Mouse (Mus musculus): ENCODE measurements at regions not wholly inside any gene's neighbourhood (a gene's known extent, or its start where the extent isn't known, plus 50 kb on each side); places are given as distances from the start of the nearest gene placed in this dataset.
A peak's percentile ranks its signal among the peaks of the same experiment; 100 is the strongest.

DNA sequence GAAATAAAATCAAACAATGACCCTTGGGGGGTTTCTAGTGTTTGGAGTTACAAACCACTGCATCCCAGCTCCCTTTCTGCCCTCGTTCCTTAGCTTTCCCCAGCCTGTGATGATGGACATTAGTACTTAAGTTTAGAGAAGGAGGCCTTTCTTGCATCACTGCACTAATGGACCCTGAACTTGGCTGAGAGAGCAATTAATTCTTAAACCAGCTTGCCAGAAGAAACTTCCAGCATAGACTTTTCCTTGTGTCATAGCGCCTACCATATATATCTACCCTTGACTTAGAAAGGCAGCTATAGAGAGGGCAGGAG lies 303.9 kb upstream of the Sel1l start:
- no peak for DNase-seq (ENCODE audit: low spot score in 2 of 2)

DNA sequence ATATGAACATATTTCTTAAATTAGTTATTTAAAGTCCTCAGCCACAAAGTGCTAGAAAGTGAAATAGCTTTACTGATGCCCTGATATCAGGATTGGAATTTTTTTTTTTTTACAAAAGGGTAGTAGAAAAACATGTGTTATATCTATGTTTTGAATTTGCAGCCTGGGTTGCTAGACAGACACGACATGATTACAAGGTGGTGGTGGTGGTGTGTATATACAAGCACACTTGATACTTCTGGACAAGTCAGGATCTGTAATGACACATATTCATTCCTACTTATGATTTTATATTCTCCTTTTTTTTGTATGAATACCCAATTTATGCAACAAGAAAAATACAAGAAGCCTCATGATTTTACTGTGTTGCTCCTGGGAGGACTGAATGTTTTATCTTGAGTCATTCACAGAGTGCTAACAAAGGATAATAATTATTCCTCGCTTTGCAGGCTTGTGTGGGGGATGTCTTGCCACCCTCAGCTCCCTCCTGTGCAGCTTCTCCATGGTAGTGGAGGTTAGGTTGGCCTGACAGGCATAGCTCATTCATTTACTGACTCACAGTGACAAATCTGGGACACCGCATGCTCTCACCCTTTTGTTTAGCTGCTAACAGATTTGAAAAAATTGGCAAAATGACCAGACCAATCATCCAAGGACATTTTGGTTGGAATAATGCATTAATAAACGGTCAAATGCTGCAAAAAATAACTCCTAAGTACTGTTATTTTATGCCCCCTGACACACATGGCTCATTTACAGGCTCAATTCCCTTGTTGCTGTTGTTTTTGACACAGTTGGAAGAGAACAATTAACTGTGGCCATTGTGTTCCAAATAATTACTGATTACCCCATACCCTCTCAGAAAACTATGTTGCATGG lies 303.3 kb upstream of the Sel1l start:
- DNase-seq (ENCODE audit: low spot score in 2 of 2), result peak in 1 of 2 experiments; percentile 39

DNA sequence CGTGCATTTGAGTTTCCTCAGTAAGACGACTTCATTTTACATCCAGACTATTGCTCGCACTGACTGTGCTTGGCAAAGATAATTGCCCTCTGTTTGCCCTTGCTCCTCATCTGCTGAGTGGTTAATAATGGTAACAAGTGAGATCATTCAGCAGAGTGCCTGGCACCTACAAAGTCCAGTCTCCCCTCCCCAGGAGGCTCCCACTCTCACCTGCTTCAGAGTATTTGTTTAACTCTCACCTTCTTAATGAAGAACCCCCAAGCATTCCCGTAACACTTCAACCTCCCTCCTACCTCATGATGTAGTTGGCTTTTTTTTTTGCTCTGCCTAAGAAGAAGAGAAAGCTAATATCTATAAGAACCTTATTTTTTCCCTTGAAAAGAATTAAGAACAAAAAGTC lies 288.6 kb upstream of the Sel1l start:
- no peak for DNase-seq (ENCODE audit: low spot score in 2 of 2)

DNA sequence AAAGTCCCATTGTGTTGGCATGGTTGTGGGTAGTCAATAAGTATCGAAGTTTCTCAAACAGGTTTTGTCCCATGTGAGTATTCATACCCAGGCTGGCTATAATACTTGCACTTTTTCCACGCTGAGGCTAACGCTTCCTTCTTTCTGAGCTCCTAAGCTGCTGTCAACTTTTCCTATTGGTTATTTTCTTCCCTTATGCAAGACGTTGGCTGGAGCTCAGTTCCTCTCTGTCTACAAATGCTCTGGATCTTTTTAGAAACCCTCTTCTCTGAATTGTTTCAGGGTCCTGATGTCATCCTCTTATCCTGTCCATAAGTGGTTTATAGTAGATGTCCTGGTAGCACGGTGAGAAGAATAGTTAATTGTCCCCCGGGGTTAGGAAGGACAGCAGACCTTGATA lies 278.7 kb upstream of the Sel1l start:
- no peak for DNase-seq (ENCODE audit: low spot score in 2 of 2)

DNA sequence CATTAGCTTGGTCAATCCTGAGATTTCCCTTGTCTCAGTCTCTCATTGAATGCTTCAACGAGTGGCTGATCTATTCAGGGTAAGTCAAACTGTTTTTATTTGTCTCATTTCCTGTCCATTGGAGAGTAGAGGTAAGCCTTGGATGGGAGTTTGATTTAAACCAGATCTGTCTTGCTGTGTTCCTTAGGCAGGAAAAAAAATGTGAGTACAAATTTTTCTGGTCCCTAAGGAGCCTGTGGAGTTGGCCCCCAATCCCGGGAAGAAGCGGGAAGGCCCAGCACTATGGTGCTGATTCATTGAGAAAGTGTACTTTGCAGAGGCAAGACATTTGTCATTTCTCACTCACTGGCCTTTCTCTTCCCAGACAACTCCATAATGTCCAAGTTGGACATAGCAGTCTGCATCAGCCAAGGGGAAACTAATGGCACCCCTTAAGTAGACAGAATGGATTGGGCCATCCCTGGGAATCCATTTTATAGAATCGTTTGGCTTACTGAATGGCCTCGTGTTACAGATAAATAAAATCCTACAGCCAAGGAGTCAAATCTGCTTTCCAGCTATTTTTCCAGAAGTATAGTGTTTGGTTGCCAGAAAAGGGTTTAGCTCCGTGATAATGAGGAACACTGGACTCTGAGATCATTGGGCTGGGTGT lies 271.3 kb upstream of the Sel1l start:
- no peak for DNase-seq (ENCODE audit: low spot score in 2 of 2)

DNA sequence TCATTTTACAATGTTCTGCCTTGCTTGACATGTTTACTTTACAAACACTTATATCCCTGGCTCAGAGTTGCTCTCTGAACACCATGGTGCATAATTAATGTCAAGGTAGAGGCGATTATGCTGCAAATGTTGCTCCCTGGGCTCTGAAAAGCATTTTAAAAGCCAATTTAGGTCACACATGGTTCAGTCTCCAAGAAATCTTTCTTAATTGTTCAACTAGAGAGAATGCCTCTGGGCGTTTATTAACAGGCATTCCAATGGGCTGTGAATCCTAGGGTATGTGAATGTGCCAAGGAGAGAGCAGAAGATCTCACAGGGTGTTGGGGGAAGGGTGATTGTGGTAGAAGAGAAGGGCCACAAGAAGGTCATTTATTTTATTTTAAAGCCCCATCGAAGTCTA lies 260.7 kb upstream of the Sel1l start:
- no peak for DNase-seq (ENCODE audit: low spot score in 2 of 2)

DNA sequence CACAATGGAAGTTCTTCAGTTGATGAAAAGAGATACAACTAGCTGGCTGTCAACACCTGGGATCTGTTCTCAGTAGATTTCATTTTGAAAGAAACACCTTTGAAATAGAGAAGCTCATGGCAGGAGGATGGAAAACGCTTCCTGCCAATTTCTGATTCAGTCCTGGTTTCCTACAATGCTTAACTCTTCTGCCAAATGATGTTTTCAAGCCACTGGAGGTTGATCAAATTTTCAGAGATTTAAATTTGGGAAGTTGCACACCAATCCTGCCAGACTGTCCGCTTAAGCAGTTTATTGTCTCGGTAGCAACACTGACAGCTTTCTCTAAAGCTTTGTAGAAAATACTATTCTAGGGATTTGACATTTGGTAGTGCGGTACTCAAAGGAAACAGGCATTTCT lies 251.1 kb upstream of the Sel1l start:
- DNase-seq (ENCODE audit: low spot score in 2 of 2), result no peak

DNA sequence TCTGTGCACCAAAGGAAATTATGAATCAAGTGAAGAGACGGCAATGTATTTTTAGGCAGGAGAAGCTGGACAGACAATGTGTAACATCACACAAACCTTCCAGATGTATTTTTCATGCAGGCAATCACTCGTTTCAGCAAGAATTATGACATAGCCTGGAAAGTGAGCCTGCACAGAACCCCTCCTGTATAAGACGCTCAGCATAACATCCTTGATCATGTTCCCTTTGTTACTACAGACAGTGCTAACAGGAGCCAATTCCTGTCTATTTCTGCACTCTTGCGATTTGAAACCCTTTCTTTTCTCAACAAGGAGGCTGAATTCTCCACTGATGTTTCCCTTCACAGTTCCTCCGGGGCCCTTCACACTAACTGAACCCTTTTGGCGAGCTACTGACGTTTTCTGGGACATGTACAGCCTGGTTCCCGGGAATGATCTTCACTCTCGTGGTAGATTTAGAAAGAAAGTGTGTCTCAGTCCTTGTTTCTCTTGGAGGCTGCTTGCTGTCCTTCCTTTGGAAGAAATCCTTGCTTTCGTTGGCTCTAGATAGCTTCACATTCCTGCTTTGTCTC lies 243.9 kb upstream of the Sel1l start:
- DNase-seq (ENCODE audit: low spot score in 2 of 2), result no peak

DNA sequence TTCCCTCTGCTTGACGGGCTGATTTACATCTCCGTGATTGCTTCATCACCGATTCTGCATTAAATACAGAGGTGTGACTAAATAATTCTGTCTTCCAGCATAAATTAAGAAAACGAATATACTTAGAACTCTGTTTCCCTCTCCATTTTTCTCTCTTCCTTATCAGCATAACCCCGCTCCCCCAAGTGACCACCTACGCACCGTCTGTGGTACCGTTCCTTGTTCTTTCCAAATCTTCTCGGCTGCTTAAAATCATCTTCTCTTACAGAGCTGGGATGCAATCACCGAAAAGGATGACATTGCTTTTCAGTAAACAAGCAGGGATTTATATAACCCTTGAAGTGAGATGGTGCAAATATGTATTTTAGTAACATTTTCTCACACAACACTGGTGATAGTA lies 224.3 kb upstream of the Sel1l start:
- DNase-seq (ENCODE audit: low spot score in 2 of 2), result peak; percentile 64 to 78

DNA sequence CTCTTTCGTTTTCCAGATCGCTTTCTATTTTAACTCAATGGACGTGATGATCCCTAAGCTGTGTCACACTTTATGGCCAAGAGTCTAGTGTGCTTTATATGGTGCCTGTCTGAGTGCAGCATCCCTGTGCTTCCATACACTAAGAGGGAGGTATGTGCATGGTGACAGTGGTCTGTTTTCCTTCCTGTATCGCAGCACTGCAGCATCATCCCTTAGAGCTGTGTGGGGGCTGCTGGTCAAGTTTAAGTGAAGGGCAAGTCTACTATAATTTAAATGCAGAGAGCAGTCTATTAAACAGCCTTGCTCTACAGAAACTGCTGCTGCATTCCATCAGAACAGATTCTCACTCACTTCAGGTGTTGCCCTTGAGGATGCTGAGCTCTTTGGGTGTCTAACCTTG lies 213.8 kb upstream of the Sel1l start:
- DNase-seq (ENCODE audit: low spot score in 2 of 2), result no peak

DNA sequence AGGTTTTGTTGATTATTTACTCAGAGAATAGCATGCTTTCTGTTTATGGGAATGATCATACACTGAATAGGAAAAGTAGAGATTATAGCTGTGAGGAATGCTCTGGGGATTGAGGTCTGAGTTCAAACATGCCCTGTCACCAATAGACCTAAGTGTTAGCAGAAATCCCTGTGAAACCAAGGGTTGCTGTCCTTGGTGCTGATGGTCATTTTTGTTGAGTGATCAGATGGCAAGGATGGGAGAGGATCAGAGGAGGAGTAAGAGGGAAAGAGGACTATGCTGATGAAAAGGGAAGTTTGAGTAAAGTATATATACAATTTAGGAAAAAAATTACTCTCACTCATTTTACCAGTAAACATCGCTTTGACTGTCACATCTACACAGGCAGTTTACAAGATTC lies 191.5 kb upstream of the Sel1l start:
- DNase-seq (ENCODE audit: low spot score in 2 of 2), result no peak

DNA sequence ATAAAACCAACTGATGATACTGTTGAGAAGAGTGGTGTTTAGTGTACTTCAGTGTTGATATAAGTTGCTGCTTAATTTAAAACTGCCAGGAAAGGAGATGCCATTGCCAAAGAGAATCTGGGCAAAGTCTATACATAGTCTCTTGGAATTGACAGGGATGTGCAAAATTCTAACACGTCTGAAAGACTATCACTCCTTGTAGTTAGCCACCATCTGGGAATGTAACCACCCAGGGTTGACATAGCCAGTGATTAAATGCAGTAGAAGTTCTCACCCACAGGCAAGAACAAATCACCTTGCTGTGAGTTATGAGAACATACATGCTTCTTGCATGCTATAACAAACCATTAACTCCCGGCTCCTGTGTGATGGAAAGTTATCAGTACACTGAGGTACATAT lies 180.2 kb upstream of the Sel1l start:
- DNase-seq (ENCODE audit: low spot score in 2 of 2), result no peak

DNA sequence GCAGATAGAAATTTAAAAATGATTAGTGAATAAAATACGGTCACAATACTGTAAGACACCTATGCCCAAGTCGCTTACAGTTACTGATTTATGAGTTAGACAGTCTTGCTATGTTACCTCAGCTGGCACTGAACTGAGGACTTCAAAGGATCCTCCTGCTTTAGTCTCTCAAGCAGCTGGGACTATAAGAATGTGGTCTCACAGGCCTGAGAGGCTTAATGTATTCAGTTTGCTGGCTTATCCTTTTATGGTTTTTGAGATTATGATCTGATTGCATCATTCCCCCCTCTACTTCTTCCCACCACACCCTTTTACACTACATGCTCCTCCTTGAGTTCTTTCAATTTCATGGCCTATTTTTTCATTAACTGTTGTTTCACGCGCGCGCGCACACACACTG lies 179.4 kb upstream of the Sel1l start:
- no peak for DNase-seq (ENCODE audit: low spot score in 2 of 2)

DNA sequence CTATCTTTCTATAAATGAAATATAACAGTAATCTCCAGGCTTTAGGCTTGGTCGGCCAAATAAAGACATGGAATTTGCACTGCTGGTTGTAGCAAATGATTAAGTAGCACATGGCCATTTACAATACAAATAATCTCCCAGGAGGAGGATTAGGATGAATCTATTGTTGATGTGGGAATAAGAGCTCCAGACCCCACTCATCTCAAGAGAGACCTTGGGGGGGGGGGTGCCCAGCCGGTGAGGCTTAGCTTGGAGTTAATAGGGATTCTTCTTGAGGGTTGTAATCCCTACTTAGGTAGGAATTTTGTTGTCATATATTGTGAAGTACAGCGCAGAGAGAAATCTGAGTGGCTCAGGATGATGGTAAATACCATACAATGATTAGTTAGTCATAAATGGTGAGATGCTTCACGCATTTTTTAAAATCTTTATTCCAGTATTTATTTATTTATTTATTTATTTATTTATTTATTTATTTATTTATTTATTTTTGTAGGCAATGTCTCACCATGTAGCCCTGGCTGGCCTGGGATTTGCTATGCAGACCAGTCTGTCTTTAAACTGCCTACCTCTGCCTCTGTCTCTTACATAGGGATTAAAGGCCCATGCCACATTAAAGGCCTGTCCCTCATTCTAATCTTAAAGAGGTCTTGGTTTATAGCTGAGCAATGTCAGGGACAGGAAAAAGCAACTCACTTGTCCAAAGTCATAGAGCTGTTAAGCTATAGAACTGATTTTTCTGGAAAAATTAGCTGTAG lies 175.7 kb upstream of the Sel1l start:
- no peak for DNase-seq (ENCODE audit: low spot score in 2 of 2)

DNA sequence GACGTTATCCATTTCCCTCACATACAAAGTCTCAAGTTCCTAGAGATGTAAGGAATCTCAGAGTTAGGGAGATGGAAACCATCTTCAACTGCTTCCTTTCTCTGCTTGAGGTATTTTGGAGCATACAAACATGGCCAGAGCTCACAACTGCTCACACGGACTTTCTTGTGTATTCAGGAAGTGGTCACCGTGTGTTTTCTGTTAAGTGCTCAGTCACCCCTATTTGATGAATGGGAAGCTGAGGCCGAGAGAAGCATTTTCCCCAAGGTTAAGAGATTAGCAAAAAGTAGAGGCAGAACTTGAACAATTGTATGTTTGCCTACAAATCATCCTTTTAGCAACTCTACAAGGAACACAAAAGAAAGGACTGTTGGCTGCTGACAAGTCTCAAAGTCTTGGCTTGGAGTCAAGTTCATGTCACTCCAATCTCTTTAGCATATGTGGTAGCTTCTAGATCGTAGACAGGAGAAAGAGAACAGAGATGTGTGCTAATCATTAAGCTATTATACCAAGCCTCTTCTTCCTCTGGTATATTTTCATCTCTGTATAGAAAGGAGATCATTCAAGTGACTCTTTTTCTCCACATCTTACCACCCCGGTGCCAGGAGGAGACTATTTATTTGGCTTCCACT lies 170.8 kb upstream of the Sel1l start:
- no peak for DNase-seq (ENCODE audit: low spot score in 2 of 2)

DNA sequence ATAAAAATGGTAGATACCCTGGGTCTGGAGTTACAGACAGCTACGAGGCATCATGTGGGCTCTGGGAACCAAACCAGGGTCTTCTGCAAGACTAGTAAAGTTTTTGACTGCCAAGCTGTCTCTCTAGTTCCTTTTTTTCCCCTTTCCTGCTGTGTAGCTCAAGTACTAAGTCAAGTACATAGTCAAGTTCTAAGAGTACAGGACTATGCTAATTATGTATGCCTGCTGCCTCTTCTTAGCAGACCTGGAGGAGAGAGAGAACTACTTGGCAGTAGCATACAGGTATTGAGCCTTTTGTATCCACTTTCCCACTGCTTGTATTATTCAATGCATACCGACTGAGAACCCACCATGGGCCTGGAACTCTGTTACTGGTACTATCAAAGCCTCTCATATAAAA lies 166.4 kb upstream of the Sel1l start:
- no peak for DNase-seq (ENCODE audit: low spot score in 2 of 2)

DNA sequence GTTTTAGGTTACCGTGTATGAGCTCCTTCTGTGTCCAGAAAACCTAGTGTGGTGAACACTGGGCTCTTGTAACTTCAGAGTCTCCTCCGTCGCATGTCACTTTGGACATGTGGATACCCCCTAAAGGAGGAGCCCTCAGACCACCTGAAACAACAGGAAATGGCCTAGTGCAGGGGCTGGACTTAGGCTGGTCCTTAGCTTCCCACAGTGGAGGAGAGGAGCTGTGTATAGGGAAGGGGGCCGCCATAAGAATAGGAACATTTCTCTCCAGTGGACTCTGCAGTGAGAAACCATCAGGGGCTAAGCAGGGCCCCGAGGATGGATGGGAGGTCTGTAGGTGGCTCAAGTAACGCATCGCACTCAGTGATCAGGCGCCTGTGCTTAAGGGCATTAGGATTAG lies 165.0 kb upstream of the Sel1l start:
- DNase-seq (ENCODE audit: low spot score in 2 of 2), result no peak

DNA sequence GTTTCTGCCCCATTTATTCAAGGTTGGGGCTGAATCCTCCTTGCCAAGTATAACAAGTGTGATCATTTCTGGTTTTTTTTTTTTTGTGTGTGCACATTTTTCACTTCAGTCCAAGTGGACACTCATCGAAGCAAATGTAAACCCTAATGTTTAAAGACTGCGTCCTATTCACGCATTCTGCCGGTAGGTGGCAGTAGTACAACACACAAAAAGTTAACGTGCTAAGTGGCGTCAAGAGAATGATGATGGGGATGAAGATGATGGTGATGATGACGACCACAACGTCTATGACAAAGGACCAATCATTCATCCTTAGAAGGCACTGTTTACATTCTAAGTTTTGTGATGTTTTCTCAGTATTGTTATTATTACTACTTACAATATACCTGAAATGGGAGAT lies 164.3 kb upstream of the Sel1l start:
- DNase-seq (ENCODE audit: low spot score in 2 of 2), result peak in 1 of 2 experiments; percentile 71

DNA sequence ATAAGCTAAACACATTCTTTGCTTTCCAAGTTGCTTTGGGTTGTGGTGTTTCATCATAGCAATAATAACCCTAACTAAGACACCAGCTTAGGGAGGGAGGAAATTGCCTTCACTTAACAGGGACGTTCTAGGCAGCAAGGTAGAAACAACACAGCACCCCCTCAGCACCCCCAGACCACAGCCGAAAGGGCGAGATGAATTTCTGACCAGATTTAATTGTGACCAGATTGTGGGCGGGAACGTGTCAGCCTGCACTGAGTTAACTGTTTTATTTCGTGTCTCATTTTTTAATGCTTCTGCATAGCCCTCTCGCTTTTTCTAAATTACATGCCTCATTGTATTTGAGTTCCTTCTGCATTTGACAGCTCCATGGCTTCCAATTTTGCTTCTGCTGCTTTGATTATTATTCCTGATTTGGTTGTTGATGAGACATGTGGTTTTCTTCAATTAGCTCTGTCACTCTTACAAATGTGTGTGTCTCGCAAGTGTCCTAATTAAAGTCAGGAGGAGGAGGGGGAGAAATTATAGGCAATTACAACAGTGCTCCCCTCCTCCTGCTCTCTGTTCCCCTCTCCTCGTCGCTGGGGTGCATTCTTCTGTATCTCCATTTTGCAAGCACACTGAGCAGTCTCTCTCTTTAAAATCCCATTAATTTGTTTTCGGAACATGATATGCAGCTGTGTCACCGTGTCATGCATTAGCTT lies 155.6 kb upstream of the Sel1l start:
- DNase-seq (ENCODE audit: low spot score in 2 of 2), result no peak

DNA sequence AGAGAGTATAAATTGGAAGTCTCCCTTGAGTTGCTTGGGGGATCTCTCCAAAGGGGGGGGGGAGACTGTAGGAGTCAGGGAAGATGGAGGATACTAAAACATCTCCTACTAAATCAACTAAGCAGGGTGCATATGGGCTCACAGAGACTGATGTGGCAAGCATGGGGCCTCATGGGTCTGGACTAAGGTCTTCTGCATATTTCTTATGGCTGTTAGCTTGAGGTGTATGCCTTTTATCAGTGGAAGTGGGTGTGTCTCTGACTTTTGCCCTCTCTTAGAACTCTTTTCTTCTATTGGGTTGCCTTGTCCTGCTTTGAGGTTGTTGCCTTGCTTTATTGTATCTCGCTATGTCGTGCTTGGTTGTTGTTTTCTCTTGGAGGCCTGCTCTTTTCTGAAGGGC lies 150.1 kb upstream of the Sel1l start:
- DNase-seq (ENCODE audit: low spot score in 2 of 2), result no peak

DNA sequence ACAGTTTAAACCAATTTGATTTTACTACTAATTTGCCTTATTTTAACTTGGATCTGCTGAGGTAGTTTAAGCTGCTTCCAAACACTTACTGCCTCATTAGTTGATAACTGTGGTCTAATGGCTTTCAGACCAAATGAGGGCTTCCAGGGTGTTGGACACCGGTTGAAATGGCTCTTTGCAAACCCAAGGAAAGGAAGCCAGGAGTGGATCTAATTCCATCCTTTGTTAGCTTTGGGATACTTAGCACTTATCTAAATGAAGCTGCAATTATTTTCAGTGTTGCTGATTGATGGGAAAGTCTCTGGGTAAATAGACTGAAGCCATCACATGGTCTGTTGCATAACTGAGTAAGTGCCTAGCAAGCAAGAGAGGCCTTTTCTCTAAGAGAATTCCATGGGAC lies 148.4 kb upstream of the Sel1l start:
- no peak for DNase-seq (ENCODE audit: low spot score in 2 of 2)
